9 mouse cellular contexts compared by ENCODE assay signal in genomic region chr6:99810974-99811798, GRCm38 (mm10).
DNase-seq lines count a peak whose midpoint lies in the region; ATAC-seq lines count a peak whose summit lies in the region.
"Had no signal": no experiment of that assay in that cellular context is flagged by ENCODE, and none has a peak within 500 bp of the region (broad histone marks: within the 10 kb centered on the region; RNA-seq: fewer than 3 reads in every experiment).

No protein-coding gene starts in this region.

- WGBS in midbrain, embryonic 13.5 days, result 77% methylated on average over 9 of the region's 9 CpGs
- 73% methylated on average over 9 of the region's 9 CpGs for WGBS in liver, embryonic 11.5 days

- no peaks in the 10 kb centered on the region for H3K36me3 ChIP-seq in midbrain, embryonic 13.5 days
- H3K36me3 ChIP-seq in liver, embryonic 11.5 days (ENCODE audit: control insufficient read depth, insufficient read depth, low read length), result no peaks in the 10 kb centered on the region
- H3K36me3 ChIP-seq: limb, embryonic 12.5 days had no signal

- no peak overlapping the region for H3K9ac ChIP-seq in midbrain, embryonic 13.5 days (replicated peaks)
- no peak overlapping the region for H3K9ac ChIP-seq in liver, embryonic 11.5 days (ENCODE audit: low read depth, low read length)
- H3K9ac ChIP-seq: limb, embryonic 12.5 days had no signal

- no peaks in the 10 kb centered on the region for H3K9me3 ChIP-seq in midbrain, embryonic 13.5 days
- H3K9me3 ChIP-seq in liver, embryonic 11.5 days (ENCODE audit: control insufficient read depth, low read length), result no peaks in the 10 kb centered on the region

- peak; percentile 31 for DNase-seq in right cerebral cortex, adult 18-20 months
- no peak for DNase-seq in right cerebral cortex, postnatal 25 days
- peak; percentile 94 for DNase-seq in fibroblast of lung, adult 2 months (ENCODE audit: low read depth)
- DNase-seq in heart, postnatal 14 days, result peak; percentile 77 to 86
- peak; percentile 49 to 60 for DNase-seq in left cerebral cortex, postnatal 25 days (ENCODE audit: low spot score in 2 of 2)
- DNase-seq in right cerebral cortex, postnatal 14 days, result peak; percentile 58
- DNase-seq in liver, embryonic 11.5 days (ENCODE audit: low spot score), result no peak

- no peak for ATAC-seq in midbrain, embryonic 13.5 days
- no peak for ATAC-seq in liver, embryonic 11.5 days (replicated peaks; ENCODE audit: low FRiP score)

- no peak overlapping the region for H3K4me2 ChIP-seq in midbrain, embryonic 13.5 days (replicated peaks)
- no peak overlapping the region for H3K4me2 ChIP-seq in liver, embryonic 11.5 days
- H3K4me2 ChIP-seq: limb, embryonic 12.5 days had no signal

- H3K4me3 ChIP-seq in midbrain, embryonic 13.5 days (replicated peaks), result no peak overlapping the region
- H3K4me3 ChIP-seq in liver, embryonic 11.5 days (ENCODE audit: low read depth, low read length), result no peak overlapping the region
- H3K4me3 ChIP-seq: limb, embryonic 12.5 days had no signal

- H3K4me1 ChIP-seq in midbrain, embryonic 13.5 days (replicated peaks), result peaks cover 5% of the 10 kb centered on the region; the same call in 1 of the 2 replicates
- no peaks in the 10 kb centered on the region for H3K4me1 ChIP-seq in liver, embryonic 11.5 days (replicated peaks; ENCODE audit: control insufficient read depth, insufficient read depth, low read length)

- H3K27me3 ChIP-seq in midbrain, embryonic 13.5 days, result peaks cover 12% of the 10 kb centered on the region
- H3K27me3 ChIP-seq in liver, embryonic 11.5 days (replicated peaks; ENCODE audit: control insufficient read depth, insufficient read depth, low read length), result no peaks in the 10 kb centered on the region
- H3K27me3 ChIP-seq: limb, embryonic 12.5 days had no signal

- intact Hi-C loops in heart, postnatal 14 days (cut with DNase I), result no loop called here
- intact Hi-C loops in left cerebral cortex, postnatal 25 days (cut with DNase I), result no loop called here

- no peak overlapping the region for H3K27ac ChIP-seq in midbrain, embryonic 13.5 days
- H3K27ac ChIP-seq in liver, embryonic 11.5 days (ENCODE audit: low read depth, low read length), result no peak overlapping the region
- H3K27ac ChIP-seq: limb, embryonic 12.5 days had no signal

Comparison
In these comparisons a context has a peak if more than half of its experiments do, and no peak if none do; other contexts are left out.
1. DNase-seq: peak in right cerebral cortex, adult 18-20 months (single experiment), fibroblast of lung, adult 2 months (single experiment), heart, postnatal 14 days (2 of 2), left cerebral cortex, postnatal 25 days (2 of 2) and right cerebral cortex, postnatal 14 days (single experiment); none in right cerebral cortex, postnatal 25 days (single experiment) and liver, embryonic 11.5 days (single experiment).